Mouse (Mus musculus): ENCODE measurements at regions not wholly inside any gene's neighbourhood (a gene's known extent, or its start where the extent isn't known, plus 50 kb on each side); places are given as distances from the start of the nearest gene placed in this dataset.

DNA sequence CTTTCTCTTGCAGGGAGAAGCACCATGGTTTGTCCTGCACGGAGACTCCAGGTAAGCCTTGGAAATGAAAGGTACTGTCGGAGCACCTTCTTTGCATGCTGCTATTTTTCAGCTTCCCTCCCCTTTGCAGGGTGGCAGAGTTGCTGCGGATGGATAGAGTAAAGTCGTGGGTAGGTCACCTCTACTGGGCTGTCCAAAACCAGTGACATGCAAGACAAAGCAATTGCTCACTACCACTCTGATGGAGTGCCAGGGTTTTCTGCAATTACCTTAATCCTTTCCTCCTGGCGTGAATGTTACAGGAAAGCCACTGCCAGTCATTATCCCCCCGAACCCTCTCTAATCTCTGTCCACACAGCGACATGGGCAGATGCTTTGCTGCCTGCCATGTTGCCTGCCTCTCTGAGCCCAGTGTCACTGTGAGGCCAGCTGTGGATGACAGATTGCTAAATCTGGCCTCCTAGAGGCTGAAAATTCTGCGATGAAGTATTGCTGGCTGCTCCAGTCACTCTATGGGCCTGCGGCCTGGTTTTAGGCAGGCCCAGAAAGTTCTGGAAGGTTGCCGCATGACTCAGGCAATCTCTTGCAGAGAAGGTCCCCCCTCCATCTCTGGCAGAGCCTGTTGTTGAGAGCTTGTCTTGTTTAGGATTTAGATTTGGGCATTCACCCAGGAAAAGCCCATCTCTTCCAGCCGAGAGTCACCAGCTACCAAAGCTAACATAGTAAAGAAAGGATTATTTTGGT, 54.1 kb upstream of the Sod3 start:
- DNase-seq (ENCODE audit: low spot score in 2 of 2), result peak in 1 of 2 experiments; percentile 34

DNA sequence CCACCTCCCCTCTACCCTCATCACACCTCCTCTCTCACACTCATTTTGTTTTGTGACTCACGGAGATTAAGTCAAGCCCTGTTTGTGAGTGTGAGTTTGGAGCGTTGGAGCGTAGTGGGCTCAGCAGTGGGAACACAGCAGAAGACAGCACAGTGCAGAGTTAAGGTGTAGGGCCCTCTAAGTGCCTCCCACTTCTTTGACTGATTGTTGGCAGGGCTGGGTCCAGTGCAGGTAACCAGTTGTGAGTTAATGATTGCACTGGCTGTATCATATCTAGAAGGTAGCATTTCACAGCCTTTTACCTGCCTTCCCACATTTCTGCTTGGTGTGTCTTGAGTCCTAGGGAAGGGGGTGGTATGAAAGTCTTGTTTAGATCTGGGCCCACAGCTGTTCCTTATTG, 67.3 kb upstream of the Sod3 start:
- no peak for DNase-seq (ENCODE audit: low spot score in 2 of 2)

DNA sequence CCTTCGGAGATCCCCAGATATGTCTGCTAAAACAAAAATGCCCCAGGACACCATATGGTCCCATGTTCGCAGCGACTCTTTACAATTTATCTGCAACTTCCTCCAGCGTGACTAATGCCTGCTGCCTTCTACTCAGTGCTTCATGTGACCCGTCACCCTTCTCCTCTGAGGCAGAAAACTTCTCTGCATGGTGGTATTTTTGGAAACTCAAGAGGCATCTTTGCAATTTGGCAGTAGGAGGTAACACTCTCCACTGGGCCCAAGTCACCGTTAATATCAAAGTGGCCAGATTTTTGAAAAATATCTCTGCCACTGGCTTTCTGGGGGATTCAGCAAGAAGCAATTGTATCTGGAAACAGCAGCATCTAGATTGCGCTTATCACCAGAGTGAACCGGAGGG, 69.1 kb upstream of the Sod3 start:
- no peak for DNase-seq (ENCODE audit: low spot score in 2 of 2)

DNA sequence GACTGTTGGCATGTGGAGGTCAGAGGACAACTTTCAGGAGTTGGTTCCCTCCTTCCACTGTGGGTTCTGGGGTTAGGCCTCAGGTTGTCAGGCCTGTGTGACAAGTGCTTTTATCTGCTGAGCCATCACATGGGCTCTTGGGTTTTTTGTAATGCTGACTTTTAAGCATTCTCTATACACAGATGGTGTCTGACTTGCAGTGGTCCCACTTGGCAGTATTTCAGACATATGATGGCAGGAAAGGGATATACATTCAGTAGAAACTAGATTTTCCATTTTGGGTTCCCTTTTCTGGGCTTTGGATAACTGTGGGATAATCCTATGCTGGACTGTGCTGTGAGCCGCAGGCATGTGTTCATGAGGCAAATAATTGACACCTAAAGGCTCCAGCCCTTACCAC, 75.3 kb upstream of the Sod3 start:
- DNase-seq (ENCODE audit: low spot score in 2 of 2), result no peak

DNA sequence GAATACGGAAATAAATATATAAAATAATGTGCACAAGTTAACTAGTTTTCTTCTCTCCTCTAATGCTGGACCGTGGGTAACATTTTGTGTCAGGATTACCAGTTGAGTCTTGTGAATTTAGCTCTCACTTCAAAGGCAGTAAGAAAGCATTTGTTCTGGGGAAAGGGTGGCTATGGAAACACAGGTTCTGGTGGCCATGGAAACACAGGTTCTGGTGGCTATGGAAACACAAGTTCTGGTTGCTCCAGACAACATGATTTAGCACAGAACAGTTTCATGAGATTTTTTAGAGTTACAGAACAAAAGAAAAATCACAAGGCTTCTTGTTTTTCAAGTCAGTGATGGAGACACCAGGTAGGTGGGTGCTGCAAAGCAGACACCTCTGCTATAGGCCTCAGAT, 82.7 kb upstream of the Sod3 start:
- DNase-seq (ENCODE audit: low spot score in 2 of 2), result no peak

DNA sequence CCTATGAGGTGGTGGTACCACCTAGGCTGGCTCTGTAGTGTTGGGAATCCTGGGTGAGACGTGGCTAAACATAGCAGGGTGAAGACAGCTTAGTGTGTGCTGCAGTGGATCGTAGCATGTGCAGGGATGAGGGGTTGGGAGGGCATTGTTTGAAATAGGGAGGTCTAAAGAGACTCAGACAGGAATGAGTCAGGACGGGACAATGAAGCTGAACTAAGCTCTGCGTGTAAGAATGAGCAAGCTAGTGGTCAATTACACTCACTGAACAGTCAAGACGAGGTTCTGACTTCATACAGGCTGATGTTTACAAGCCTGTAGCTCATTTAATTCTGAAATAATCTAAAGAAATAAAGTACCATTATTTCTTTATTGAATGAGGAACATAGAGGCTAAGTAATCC, 85.5 kb upstream of the Sod3 start:
- no peak for DNase-seq (ENCODE audit: low spot score in 2 of 2)

DNA sequence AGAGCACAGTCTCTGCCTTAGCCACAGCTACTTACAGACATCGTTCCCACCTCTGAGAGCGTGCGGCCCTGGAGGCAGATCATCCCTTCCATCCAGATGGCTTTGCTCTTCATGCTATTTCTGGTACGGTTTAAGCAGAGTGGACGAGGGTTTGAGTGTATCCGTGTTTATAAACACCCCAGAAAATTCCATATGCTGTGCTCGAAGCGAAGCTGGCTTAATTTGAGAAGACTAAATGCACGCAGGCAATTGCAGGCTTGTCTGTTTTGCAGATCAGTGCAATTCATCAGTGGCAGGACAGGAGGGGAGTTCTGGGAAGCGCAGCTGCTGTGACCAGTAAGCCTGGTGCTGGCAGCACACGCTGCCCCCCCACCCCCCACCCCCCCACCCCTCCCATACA, 72.9 kb upstream of the Dhx15 start:
- no peak for DNase-seq (ENCODE audit: low spot score in 2 of 2)

DNA sequence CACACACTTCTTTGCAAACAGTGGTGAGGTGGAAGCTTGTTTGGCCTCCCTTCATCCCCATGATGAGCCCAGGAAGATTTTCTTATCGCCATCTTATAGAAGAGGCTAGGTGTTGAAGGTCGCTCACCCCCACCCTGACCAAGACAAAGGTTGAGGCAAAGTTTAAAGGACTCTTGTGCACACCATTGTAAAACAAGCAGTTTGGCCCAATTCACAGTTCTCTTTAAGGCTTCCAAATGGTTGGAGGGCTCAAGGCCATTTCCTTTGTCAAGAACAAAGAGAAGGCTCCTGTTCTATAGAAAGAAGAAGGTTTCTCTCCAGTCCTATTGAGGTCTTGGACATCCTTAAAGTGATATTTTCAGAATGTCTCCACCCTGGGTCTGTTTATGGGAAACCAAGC, 67.8 kb upstream of the Dhx15 start:
- no peak for DNase-seq (ENCODE audit: low spot score in 2 of 2)

DNA sequence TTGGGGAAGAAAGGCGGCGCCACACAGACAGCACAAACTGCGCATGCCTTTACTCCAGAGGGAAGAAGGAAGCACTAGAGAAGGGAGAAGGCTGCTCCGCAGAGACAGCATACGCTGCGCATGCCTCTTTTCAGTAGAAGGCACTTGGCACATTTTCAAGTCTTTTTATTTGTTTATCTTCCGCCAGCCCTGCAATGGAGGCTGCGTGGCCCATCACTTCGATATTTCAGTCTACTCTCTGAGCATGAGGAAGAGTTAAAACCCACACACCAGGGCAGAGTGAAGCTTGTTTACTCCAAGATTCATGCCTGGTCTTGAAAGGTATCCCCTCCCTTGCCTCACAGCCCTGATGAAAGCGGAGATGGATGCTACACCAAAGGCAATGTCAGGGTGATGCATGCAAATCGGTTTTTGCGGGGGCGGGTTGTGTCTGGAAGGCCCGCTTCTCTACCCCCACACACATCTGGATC, 64.3 kb upstream of the Dhx15 start:
- DNase-seq (ENCODE audit: low spot score in 2 of 2), result no peak

DNA sequence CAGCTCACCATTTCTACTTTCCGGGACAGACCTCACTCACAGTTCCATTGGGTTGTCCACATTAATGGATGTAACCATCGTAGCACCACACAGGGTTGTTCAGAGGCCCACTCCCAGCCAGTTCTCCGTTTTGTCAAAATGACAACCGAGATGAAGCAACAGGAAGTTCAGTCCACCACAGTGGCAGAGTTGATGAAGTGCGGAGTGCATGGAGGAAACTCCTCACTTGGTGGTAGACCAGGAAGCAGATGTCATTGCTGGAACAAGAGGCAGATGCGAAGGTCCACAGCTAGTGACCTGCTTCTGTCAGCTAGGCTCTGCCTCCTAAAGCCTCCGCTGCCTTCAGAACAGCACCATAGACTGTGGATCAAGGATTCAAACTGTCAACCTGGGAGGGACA, 59.5 kb upstream of the Dhx15 start:
- DNase-seq (ENCODE audit: low spot score in 2 of 2), result no peak

DNA sequence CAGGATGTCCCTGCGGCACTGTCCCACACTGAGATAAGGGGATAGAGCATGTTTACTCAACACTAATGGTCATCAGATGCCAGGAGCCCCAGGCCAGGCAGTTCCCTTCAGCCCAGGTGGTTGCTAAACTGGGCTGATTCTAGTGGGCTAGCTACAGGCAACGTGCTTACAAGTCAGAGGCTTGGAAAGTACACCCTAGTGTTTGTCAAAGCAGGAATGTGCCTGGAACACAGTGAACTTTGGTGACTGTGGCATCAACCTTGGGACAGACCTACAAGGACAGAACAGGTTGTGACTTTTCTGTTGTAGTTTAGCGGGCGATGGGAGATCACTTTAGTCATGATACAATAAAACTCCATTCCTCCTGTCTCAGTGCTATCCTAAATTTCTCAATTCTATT, 53.6 kb upstream of the Dhx15 start:
- DNase-seq (ENCODE audit: low spot score in 2 of 2), result no peak

DNA sequence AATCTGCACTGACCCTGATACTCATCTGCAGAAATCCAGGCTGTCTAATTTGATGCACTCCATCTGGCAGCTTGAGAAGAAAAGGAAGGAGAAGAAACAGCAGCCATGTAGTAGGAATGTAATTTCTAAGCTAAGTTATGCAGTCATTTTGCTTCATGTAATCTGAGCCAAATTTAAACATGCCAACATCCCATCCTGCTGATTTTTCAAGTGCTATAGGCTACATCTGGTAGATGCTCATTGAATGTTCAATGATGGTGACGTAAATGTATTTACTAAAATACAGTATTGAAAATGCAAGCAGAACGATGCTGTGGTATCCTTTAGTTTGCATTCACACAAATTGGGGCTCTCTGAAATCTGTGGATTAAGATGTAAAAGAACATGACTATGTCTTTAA, 52.1 kb upstream of the Dhx15 start:
- DNase-seq (ENCODE audit: low spot score in 2 of 2), result no peak

DNA sequence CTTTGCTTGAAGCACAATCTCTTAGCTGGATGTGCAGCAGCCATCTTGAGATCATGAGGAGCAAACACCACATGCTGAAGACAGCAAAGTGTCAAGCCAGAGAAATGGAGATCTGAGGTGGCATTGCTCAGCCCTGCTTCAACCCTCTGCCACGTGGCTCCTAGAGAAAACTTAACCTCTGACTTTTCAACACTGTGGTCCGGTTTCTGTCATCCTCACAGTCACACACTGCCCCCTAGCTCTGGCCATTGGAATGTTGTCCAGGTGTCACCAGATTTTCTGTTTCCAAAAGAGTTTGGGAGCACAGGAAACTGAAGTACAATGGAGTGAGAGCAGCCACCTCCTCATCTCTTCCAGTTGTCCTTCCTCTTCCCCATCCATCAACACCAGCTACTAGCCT, 50.2 kb upstream of the Dhx15 start:
- peak; percentile 29 to 50 for DNase-seq (ENCODE audit: low spot score in 2 of 2)
